Mouse (Mus musculus) brain, embryonic 18.5 days (tissue): ENCODE data around the gene Trim33.

Experiments used
- DNase-seq: peaks from one replicate; pipeline ENCODE4 v3.0.0-alpha.2; 2012; ENCODE audit warnings: low read depth, low spot score

Gene Trim33

DNA sequence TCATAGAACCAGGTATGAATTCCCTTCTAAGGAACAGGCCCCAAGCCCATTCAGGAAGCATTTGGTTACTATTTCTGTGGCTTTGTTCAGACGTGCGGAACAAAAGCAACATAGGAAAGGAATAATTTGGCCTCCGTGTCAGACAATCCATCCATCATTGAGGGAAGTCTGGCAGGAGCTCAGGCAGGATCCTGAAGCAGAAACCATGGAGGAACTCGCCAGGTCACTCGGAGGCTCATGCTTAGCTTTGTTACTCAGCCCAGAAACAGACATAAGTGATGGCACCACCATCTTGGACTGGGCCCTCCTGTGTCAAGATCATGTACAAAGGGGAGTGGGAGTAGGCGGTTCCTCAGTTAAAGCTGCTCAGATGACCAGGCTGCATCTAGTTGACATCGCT lies 82.1 kb downstream of the Trim33 start:
- DNase-seq, result no peak

DNA sequence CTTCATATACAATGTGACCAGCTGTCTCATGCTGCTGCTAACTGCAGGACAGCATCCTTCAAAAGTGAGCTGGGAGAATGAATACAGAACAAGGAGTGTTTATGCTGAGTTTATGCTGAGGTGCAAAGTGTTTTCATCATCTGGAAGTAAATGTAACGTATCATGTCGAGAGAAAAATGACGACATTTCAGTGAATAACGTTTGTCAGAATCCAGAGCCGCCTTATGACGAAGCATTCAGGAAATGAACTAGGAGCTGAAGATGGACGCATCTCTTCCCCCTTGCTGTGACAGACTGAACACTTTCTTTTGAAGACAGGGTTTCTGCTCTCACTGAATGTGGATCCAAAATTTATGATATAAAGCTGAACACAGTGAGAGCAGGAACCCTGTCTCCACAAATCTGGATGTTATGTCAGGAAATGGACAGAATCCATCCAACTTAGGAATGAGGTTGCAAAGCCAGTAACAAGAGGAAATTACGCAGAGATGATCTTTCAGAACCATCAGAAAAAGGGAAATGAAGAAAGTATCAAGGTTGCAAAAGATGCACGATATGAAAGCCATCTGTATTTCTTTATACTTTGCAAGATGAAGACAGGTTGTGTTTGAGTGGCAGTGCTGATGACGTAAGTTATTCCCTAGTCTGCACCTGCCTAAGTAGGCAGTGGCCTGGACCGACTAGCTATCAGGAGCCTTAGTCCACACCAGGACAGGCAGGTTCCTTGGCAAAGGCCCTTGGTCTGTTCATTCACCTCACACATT lies 85.3 kb downstream of the Trim33 start:
- no peak for DNase-seq

DNA sequence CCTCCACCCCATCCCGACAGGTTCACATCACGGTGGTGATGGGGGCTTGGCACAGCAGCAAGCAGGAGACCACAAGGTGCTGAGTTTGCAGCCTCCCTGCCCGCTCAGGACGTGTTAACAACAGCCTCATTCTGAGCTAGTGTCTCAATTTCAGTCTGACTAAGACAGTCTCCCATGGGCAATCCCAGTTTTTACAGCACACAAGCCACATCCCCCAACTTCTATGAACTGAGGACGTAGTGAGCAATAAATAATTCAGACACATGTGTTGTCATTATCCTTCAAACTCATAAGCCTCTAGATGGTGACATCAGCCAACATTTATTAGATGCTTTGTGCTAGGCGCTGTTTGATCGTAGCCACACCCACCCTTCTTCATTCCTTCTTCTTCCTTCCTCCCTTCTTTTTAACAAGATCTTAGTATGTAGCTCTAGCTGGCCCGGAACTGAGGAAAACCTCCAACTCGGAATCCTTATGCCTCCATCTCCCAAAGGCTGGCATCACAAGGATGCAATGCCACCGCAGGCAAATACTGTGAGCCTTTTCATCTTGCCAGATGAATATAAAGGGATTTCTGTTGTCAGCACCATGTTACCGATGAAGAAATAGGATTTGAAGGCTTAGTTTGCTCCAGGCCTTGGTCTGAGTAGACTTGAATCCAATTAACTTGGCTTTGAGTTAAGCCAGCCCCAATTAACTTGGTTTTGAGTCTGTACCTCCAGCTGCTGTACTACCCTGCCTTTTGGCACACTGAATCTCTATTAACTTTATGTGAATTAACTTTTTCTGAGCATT lies 88.3 kb downstream of the Trim33 start:
- DNase-seq, result no peak

DNA sequence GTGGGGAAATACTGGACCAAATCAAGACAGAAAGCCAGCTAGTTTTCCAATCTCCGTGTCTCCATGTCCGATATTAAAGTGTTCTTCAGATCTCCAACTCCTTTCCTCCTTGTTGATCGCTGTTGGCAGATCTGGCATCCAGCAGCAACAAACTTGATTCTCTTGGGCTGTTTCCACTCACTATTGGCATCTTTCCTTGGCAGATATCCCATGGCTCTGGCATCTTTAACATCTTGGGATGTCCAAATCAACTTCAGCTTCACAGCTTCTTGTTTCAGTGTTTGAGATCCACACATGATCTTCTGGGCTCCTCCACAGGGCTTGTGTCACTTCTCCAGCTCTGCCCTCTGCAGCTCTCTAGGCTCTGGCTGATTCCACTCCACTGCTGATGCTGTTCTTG lies 89.6 kb downstream of the Trim33 start:
- DNase-seq, result no peak

DNA sequence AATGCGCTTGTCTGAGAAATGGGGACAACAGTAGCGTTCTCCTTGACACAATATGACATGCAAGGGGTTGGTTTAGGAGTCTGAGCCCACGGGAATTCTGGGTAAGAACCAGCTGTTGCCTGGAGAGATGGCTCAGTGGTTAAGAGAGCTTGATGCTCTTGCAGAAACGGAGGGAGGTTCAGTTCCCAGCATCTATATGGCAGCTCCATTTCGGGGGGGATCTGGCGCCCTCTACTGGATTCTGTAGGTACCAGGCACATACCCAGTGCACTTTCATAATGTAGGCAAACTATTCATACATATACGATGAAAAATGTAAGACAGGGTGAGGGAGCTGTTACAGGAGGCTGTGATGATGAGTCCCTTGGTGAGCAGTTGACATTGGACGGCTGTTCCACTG lies 94.9 kb downstream of the Trim33 start:
- DNase-seq, result no peak

DNA sequence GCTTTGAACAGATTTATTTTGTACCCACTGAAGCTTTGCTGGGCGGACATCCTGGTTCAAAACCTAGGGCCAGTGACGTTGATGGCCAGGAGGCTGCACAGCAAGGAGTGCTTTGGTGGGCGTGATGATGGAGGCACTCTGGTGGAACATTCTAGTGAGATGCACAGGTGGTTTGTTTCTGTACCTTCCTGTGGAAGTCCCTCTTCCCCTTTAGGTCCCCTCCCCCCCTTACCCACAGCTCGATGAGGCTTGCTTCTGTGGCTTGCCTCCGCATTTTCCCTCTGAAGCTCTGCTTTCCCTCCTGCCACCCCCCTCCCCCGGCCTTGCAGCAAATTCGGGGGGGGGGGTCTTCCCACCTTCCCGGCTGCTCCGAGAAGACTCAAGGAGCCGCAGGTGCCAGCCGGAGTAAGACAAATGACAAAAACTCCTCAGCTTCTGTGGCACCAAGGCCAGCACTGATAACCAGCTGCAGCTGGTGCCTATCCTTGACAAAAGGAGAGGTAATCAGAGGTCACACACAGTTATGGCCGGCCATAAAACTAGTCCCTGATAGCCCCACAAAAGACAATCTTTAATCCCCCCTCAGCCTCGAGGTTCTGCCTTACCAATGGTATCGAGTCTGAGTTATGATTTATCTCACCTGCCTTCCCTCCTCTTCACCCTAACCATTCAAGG lies 96.2 kb downstream of the Trim33 start:
- no peak for DNase-seq

DNA sequence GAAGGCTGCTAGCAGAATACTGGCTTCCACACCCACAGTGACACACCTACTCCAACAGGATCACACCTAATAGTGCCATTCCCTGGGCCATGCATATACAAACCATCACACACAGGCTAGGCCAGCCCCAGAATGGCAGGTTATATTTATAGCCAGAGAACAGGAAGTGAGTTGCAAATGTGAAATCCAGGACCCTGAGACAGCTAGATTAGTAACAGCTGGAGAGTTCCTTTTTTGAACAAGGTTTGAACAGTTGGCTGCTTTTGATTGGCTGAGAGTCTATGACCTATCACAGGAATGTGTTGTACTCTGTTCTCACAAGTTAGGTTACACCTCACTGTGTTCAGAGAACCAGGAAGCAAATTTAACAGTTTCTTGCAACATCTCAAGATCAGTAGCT lies 98.9 kb downstream of the Trim33 start:
- DNase-seq, result no peak

DNA sequence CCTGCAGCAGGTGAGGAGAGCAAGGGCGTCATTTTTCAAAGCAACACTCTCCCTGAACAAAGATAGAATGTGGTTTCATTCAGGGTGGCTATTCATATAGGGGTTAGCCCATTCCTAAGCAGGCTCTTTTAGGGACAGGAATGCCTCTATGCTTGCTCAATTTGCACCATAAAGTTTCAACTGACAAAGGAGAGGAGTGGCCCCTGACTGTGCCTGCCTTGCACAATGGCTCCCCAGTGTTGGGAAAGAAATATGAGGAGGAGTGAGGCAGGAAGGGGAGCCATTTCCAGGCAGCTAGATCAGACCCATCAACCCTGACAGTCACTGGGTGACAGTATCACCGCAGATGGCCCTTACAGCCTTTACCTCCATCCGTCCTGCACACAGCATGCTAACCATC lies 100.3 kb downstream of the Trim33 start:
- DNase-seq, result no peak

DNA sequence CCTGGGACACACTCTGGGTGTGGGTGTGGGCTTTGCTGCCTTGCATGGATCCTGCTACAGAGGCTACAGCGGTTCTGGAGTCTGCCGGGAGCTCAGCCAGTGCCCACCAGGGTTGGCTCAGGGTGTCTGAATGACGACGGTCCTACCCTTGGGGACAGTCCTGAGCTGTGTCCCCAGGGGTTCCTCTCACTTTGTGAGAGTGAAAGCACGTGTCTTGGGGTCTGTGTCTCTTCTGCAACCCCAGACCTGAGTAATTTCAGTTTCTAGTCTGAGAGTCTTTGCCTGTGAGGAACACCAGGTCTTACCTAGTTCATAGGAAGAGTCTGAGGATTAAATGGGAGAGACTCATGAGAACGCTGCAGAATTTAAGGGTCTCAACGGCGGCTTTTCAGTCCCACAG lies 101.7 kb downstream of the Trim33 start:
- no peak for DNase-seq

DNA sequence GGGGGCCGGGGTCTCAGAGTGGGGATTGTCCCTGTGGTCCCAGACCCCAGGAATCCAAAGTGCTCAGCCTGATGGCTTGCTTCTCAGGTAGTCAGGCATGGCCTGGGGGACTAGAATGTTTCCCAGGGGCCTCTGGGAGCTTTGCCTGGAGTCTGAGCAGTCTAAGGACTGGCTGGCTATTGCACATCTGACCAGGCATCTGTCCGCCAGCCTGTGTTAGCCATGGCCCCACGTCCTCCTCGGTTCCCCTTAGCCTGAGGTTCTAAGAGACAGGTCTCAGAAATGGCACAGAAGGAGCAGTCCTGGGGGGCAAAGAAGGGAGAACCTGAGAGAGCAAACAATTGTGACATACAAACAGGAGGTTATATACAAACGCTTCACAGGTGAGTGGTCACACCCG lies 102.3 kb downstream of the Trim33 start:
- DNase-seq, result no peak

DNA sequence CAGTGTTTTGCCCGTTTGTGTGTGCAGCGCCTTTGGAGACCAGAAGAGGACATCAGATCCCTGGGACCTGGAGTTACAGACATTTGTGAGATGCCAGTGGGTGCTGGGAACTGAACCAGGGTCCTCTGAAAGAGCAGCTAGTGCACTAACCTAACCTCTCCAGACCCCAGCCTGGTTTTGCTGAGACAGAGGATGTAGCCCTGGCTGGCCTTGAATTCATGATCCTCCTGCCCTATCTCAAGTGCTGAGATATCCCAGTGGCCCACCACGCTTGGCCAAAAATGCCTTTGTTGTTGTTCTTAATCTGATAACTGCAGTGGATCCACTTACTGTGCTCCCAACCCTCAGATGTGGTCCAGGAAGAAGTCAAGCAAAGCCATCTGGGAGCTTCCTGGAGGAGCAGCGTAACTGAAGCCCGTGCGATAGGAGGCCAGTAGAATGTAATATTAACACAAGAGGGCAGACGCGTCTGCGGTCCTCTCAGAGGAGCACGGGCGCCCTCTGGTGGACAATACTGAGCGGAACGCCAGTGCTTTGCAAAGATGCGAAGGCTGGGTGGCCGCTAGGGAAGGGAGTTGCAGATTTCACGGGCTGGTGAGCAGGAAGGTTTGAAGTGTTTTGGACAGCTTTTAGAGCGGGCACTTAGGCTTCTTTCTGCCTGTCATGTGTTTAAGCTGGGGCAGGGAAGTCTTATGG lies 103.9 kb downstream of the Trim33 start:
- no peak for DNase-seq

DNA sequence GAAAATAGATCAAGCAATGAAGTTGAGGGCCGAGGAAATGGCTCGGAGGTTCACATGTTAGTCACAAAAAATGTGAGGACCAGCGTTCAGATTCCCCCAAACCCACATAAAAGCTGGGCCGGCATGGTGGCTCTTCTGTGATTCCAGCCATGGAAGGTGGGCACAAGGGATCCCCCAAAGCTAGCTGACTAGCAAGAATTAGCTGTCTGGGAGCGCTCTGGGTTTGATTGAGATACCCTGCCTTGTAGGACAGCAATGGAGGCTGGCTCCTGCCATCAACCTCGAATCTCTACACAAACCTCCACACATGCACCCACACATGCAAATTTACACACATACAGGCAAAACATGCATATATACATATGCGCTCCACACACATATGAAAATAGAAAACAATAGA lies 105.4 kb downstream of the Trim33 start:
- DNase-seq, result no peak

DNA sequence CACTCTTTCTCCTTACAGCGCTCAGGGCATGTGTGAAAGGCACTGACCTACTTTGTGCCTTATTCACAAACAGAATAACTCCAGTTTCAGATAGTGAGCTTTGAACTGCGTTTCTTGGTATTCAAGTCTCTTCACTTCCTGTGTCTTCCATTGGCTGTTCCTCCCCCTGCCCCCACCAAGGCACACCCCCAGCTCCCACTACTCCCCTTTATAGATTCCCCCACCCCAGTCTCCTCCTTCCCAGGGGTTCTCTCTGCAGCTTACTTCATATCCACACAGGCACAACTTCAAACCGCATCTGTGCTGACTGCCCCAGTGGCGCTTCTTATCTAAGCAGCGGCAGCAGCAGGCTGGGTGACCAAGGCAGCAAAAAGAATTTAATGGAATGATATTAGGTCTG lies 105.9 kb downstream of the Trim33 start:
- no peak for DNase-seq

DNA sequence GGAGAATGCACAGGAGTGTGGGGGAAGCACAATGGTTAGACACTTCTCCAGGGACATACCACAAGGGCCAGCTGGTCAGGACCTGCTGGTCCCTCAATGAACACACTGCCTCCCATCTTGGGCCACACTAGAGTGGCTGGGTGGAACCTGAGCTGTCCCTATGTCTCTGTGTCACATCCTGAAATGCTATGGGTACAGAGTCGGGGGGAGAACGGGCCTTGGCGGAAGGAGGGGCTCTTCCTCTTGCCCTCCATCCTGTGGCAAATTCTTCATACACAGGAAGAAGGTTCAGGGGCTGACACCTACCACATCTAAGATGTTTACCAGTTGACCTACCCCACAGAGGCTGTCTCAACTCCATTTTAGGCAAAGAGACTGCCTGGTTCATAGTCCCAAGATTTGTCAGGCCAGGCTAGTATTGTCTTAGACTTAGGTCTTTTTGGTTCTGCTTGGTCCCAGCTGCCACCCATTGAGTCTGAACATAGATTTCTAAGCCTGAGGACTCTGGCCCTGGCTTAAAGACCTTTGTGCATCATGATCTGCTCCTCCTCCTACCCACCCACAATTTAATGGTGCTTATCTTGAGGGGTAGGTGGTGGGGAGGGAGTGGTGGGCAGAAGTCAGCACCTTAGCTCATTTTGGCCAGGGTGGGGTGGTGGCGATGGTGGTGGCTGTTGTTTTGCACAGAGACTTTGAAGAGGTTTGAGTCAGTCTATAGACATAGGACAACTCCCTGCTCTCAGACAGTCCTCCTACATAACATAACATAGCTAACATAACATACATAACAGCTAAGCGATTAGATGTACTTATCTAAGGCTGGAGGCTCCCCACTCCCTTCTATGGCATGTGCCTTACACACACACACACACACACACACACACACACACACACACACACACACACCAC lies 106.5 kb downstream of the Trim33 start:
- no peak for DNase-seq

DNA sequence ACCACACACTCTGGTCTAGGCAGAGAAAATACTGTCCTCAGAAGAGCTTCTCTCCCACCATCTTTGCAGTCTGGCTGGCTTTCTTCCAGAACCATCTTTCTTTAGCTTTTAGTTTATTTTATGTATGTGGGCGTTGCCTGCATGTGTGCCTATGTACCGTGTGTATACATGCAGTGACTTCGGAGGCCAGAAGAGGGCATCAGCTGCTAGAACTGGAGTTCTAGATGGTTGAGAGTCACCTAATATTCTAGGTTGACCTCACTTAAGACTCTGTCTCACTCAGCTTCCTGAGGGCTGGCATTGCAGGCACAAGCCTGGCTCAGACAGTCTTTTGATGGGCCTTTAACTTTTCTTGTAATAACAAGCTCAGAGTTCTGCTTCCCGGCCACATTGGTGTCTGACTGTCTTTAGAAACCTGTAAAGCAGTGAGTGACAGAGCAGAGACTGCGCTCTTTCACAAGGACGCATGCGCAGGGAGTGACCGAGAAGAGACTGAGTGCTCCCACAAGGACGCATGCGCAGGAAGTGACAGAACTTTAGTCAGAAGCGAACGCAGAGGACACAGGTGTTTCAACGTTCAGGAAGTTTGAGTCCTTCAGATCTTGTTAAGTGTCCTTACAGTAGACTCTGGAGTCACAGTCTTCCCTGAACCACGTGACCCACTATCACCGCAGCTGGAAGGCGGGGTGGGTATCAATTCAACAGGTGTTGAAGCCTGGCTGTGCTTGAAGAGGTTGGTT lies 107.4 kb downstream of the Trim33 start:
- no peak for DNase-seq

DNA sequence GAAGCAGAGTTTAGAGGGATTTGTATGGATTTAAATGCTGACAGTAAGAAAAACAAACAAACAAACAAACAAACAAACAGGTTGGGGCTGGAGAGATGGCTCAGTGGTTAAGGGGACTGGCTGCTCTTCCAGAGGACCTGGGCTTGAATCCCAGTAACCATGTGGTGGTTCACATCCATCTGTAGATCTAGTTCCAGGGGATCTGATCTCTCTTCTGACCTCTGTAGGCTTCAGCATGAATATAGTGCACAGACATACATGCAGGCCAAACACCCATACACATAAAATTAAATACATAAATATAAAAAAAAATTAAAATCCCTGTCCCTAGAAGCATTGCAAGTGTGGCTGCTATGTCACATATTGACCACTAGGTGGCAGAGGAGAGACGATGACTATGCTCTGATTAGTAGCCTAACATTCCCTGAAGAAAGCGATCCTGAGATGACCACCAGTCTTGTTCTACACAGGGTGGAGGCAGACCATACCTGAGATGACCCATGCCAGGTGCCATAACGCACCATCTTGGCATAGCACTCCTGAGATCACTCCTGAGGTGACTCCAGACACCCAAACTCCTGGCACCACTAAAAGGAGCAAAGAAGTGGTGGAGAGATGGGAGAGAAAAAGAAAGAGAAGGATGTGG lies 113.6 kb downstream of the Trim33 start:
- no peak for DNase-seq

DNA sequence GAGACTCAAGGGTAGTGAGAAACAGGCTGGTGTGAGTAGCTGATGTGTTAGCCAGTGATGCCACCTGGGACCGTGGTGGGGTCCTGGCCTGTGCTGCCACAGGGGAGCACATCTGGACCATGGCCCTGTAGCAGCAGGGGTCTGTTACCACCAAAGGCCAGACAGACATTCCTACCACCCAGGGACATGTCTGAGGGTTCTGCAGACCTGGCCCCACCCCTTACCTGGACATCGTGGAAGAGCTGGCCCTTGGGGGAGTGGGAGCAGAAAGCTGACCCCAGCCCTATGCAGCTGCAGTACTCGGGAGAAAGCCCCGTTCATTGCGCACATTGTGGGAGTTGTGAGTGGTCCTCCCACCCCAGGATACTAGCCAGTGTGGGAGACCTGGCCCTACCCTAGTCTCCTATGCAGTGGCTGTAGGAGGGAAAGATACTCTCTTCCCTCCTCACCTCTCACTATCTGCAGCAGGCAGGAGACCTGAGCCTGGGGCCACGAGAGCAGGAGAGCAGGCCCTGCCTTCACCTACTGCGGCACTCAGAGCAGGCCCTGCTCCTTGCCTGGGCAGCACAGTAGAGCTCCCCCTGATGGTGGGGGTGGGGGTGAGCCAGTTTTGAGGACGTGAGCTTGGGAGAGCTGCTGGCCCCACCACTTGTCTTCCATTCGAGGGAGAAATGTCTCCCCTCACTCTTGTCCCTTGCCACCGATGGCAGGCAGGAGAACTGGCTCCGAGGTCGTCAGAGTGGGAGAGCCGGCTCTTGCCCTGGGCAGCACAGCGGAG lies 114.4 kb downstream of the Trim33 start:
- DNase-seq, result no peak

DNA sequence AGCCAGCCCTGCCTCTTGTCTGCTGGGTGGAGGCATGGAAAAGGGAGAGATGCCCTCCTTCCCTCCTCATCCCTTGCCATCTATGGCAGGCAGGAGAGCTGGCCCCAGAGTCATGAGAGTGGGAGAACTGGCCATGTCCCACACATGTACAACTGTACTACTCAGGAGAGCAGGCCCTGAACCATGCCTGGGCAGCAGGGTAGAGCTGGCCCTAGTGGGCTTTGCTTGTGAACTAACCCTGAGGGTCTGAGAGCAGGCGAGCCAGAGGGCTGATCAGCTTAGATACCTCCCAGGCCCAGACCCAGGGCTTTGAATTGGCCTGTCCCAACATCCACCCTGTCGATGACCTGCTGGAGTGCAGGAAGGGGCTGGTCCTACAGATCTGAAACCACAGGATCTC lies 115.0 kb downstream of the Trim33 start:
- DNase-seq, result no peak

DNA sequence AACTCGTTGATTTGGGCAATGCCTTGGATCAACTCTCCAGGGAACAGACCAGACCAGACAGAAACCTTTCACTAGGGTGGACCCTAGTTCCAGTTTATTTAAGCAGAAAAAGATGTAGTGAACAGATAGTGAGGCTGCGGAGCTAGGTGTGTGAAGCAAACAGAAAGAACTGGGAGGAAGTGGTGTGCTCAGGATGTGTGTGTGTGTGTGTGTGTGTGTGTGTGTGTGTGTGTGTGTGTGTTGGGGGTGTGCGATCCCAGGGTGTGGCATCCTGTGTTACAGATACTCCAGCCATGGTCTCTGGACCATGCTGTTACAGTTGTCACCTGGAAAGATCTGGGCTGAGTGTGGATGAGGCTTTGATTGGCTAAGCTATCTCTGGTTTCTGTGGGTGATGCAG lies 118.4 kb downstream of the Trim33 start:
- DNase-seq, result no peak
